Mouse (Mus musculus): Measurements from ENCODE around the gene Tefm. TPM values are rescaled to one million over a fixed set of nuclear protein-coding genes. Genes with fewer than 3 reads are reported as not detected.
"Not testable (repeated sequence)": the region's sequence is repeated elsewhere in the genome, so short reads cannot be mapped to it uniquely, and the experiment has no call there.

Tefm gene
- polyA plus RNA-seq, 1 experiment from 2014 or later: 27.2 TPM

- no peak overlapping the region for H3K4me3 ChIP-seq
- peaks cover 74% of the 10 kb centered on the region for H3K27me3 ChIP-seq (replicated peaks)
- no peak overlapping the region for H3K27ac ChIP-seq (ENCODE audit: poor library complexity, severe bottlenecking)
- H3K9me3 ChIP-seq (replicated peaks): no peaks in the 10 kb centered on the region
- no peaks in the 10 kb centered on the region for H3K36me3 ChIP-seq
- H3K4me1 ChIP-seq (replicated peaks): peaks cover 6% of the 10 kb centered on the region
- ATAC-seq (ENCODE audit: insufficient number of reproducible peaks, low FRiP score): no peak
- 79% methylated on average over 4 of the region's 4 CpGs for WGBS
- H3K9ac ChIP-seq: no peak overlapping the region
- no peak overlapping the region for H3K4me2 ChIP-seq
Measured at GRCm38 (mm10) chr11:80155961-80156360, 14.0 kb upstream of the Tefm start.

DNA sequence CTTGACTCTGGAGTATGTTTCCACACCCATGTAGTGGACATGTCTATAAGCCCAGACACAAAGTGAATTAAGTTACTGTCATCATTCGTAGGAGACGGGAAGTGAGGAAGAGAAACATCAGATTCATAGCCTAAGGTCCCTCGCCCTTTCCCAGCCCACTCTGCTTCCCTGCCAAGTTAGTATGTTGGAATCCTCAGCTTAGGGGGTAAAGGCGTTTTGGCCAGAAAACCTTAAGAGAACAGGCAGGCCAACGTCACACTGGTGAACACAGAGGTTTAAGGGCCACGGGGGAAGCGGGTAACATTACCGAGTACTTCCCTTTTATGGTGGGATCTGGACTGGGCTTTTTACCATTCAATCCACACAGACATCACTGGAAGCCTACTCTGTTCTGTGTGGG is 13.6 kb upstream of the Tefm start:
- Histone ChIP-seq H3K27me3 (replicated peaks) (peaks cover 74% of the 10 kb centered on the region), H3K4me2 (no peak overlapping the region), H3K27ac (ENCODE audit: poor library complexity, severe bottlenecking) (no peak overlapping the region), H3K9ac (no peak overlapping the region), H3K4me1 (replicated peaks) (peaks cover 6% of the 10 kb centered on the region), H3K36me3 (no peaks in the 10 kb centered on the region), H3K9me3 (replicated peaks) (no peaks in the 10 kb centered on the region), H3K4me3 (no peak overlapping the region)
- ATAC-seq (ENCODE audit: insufficient number of reproducible peaks, low FRiP score): no peak
- WGBS: 83% methylated on average over 8 of the region's 8 CpGs

GRCm38 (mm10) chr11:80154501-80154900 is 12.5 kb upstream of the Tefm start:
- no peaks in the 10 kb centered on the region for H3K36me3 ChIP-seq
- peak overlapping the region; percentile 75 for H3K9ac ChIP-seq
- peak overlapping the region; percentile 68 for H3K4me3 ChIP-seq
- H3K4me1 ChIP-seq (replicated peaks): peaks cover 6% of the 10 kb centered on the region
- ATAC-seq (ENCODE audit: insufficient number of reproducible peaks, low FRiP score): no peak
- H3K9me3 ChIP-seq (replicated peaks): no peaks in the 10 kb centered on the region
- WGBS: 25% methylated on average over 25 of the region's 25 CpGs
- H3K27me3 ChIP-seq (replicated peaks): peaks cover 74% of the 10 kb centered on the region
- peak overlapping the region; percentile 97 for H3K4me2 ChIP-seq
- no peak overlapping the region for H3K27ac ChIP-seq (ENCODE audit: poor library complexity, severe bottlenecking)

DNA sequence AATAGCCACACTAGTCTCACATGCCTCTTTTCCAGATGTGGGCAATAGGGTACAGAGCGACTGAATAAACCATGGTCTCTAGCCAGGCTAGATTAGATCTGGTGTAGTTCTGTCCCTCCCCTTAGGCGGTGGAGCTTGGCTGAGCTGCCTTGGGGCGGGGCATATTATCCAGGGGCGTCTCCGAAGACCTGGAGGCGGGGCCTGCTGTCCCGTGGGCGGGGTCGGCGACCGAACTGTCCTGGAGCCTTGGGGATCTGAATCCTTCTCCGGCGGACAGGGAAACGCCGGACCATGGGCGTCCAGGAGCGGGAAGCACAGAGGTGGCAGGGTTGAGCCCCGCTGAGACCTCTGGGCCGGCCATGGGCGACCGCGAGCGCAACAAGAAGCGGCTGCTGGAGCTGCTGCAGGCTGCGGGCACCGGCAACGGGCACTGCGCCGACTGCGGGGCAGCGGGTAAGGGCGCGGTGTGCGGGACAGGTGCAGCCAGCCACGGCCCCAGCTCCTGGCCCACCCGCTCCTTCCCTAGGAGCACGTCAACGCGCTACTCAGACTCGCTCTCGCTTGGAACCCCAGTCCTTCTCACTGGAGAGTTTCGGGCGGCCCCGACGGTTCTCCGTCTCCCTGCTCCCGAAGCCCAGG is 12.0 kb upstream of the Tefm start, which contains the start of gene Adap2:
TSS of gene Adap2 (plus strand) at position 249 of the 639 bp plus-strand sequence.
- peak; percentile 93 for ATAC-seq (ENCODE audit: insufficient number of reproducible peaks, low FRiP score)
- Histone ChIP-seq H3K27me3 (replicated peaks) (peaks cover 71% of the 10 kb centered on the region), H3K27ac (ENCODE audit: poor library complexity, severe bottlenecking) (no peak within 1 kb of the TSS), H3K9me3 (replicated peaks) (no peaks in the 10 kb centered on the region), H3K36me3 (no peaks in the 10 kb centered on the region), H3K4me3 (peak within 1 kb of the TSS; percentile 68), H3K9ac (peak within 1 kb of the TSS; percentile 75), H3K4me1 (replicated peaks) (peaks cover 6% of the 10 kb centered on the region), H3K4me2 (peak within 1 kb of the TSS; percentile 97)
- WGBS: 3% methylated on average over 47 of the region's 47 CpGs

- Histone ChIP-seq H3K9me3 (replicated peaks) (no peaks in the 10 kb centered on the region), H3K27me3 (replicated peaks) (peaks cover 64% of the 10 kb centered on the region), H3K4me1 (replicated peaks) (peaks cover 6% of the 10 kb centered on the region), H3K4me3 (no peak overlapping the region), H3K27ac (ENCODE audit: poor library complexity, severe bottlenecking) (no peak overlapping the region), H3K9ac (no peak overlapping the region), H3K36me3 (no peaks in the 10 kb centered on the region), H3K4me2 (no peak overlapping the region)
- 74% methylated on average over 8 of the region's 8 CpGs for WGBS
- no peak for ATAC-seq (ENCODE audit: insufficient number of reproducible peaks, low FRiP score)
Measured at GRCm38 (mm10) chr11:80152376-80152775, 10.4 kb upstream of the Tefm start.

DNA sequence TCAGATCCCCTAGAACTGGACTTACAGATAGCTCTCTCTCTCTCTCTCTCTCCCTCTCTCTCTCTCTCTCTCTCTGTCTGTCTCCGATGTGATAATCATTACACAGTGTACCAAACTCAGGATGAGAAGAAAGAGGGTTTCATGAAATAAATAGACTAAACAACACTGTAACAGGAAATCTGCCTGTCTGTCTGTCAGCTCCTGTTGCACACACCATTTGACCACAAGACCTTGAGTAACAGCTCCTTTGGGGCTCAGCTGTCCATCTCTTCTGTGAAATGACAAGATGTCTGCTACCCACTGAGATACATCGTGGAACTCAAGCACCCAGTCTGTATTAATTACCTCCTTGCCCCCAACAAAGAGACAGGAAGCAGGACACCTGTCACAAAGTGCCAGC is 9.6 kb upstream of the Tefm start:
- ATAC-seq (ENCODE audit: insufficient number of reproducible peaks, low FRiP score): no peak

GRCm38 (mm10) chr11:80150566-80150965 is 8.6 kb upstream of the Tefm start:
- 67% methylated on average over 5 of the region's 5 CpGs for WGBS
- peaks cover 6% of the 10 kb centered on the region for H3K4me1 ChIP-seq (replicated peaks)
- no peak overlapping the region for H3K4me3 ChIP-seq
- H3K27me3 ChIP-seq (replicated peaks): peaks cover 45% of the 10 kb centered on the region
- no peak overlapping the region for H3K27ac ChIP-seq (ENCODE audit: poor library complexity, severe bottlenecking)
- no peaks in the 10 kb centered on the region for H3K9me3 ChIP-seq (replicated peaks)
- H3K9ac ChIP-seq: no peak overlapping the region
- H3K36me3 ChIP-seq: no peaks in the 10 kb centered on the region
- H3K4me2 ChIP-seq: no peak overlapping the region
- ATAC-seq (ENCODE audit: insufficient number of reproducible peaks, low FRiP score): no peak

More for the DNA sequence above, 9.6 kb upstream of the Tefm start:
- WGBS: 64% methylated on average over 2 of the region's 2 CpGs
- peaks cover 6% of the 10 kb centered on the region for H3K4me1 ChIP-seq (replicated peaks)
- no peaks in the 10 kb centered on the region for H3K36me3 ChIP-seq
- H3K27ac ChIP-seq (ENCODE audit: poor library complexity, severe bottlenecking): no peak overlapping the region
- no peak overlapping the region for H3K9ac ChIP-seq
- no peaks in the 10 kb centered on the region for H3K9me3 ChIP-seq (replicated peaks)
- no peak overlapping the region for H3K4me3 ChIP-seq
- H3K27me3 ChIP-seq (replicated peaks): peaks cover 55% of the 10 kb centered on the region
- H3K4me2 ChIP-seq: no peak overlapping the region

DNA sequence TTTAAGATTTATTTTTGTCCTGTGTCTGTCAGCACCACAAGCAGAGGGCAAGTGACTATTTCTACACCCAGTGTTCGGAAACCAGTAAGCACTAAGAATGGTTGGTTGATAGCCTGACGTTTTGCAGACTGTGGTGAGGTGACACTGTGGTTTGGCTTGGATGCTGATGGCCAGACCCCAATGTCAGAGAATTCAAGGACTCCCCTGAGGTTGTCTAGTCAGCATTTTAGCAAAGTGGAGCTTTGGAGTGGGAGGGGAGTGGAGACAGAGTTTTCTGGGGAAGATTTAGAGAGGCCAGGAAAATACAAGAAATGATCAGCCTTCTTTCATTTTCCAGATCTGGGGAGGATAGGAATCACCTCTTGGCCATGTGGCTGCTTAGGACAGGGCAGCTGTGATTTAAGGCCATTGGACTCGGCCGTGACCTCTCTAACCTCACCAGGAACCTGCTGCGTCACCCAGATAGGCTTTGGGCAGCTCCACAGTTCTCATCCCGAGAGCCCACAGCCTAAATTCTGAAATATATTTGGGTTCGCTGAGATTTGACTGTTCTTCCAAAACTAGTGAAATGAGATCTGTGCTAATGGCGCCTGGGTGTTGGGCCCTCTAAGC is 7.5 kb upstream of the Tefm start:
- peaks cover 6% of the 10 kb centered on the region for H3K4me1 ChIP-seq (replicated peaks)
- H3K9ac ChIP-seq: no peak overlapping the region
- H3K27ac ChIP-seq (ENCODE audit: poor library complexity, severe bottlenecking): no peak overlapping the region
- no peak overlapping the region for H3K4me3 ChIP-seq
- peaks cover 35% of the 10 kb centered on the region for H3K27me3 ChIP-seq (replicated peaks)
- no peaks in the 10 kb centered on the region for H3K36me3 ChIP-seq
- no peak overlapping the region for H3K4me2 ChIP-seq
- no peak for ATAC-seq (ENCODE audit: insufficient number of reproducible peaks, low FRiP score)
- WGBS: 71% methylated on average over 8 of the region's 8 CpGs
- H3K9me3 ChIP-seq (replicated peaks): no peaks in the 10 kb centered on the region

GRCm38 (mm10) chr11:80148974-80149373 is 7.0 kb upstream of the Tefm start:
- H3K27ac ChIP-seq (ENCODE audit: poor library complexity, severe bottlenecking); H3K9ac ChIP-seq; ATAC-seq (ENCODE audit: insufficient number of reproducible peaks, low FRiP score); H3K4me2 ChIP-seq; H3K4me3 ChIP-seq; H3K4me1 ChIP-seq (replicated peaks); H3K9me3 ChIP-seq (replicated peaks); H3K36me3 ChIP-seq: not testable (repeated sequence)
- H3K27me3 ChIP-seq (replicated peaks): peaks cover 30% of the 10 kb centered on the region
- WGBS: 38% methylated on average over 1 of the region's 4 CpGs

- no peaks in the 10 kb centered on the region for H3K4me1 ChIP-seq (replicated peaks)
- ATAC-seq (ENCODE audit: insufficient number of reproducible peaks, low FRiP score): no peak
- peaks cover 23% of the 10 kb centered on the region for H3K27me3 ChIP-seq (replicated peaks)
- H3K4me3 ChIP-seq: no peak overlapping the region
- H3K4me2 ChIP-seq: no peak overlapping the region
- no peak overlapping the region for H3K9ac ChIP-seq
- WGBS: 47% methylated on average over 1 of the region's 1 CpGs
- H3K36me3 ChIP-seq: no peaks in the 10 kb centered on the region
- H3K9me3 ChIP-seq (replicated peaks): no peaks in the 10 kb centered on the region
- H3K27ac ChIP-seq (ENCODE audit: poor library complexity, severe bottlenecking): no peak overlapping the region
Measured at GRCm38 (mm10) chr11:80148313-80148712, 6.3 kb upstream of the Tefm start.

DNA sequence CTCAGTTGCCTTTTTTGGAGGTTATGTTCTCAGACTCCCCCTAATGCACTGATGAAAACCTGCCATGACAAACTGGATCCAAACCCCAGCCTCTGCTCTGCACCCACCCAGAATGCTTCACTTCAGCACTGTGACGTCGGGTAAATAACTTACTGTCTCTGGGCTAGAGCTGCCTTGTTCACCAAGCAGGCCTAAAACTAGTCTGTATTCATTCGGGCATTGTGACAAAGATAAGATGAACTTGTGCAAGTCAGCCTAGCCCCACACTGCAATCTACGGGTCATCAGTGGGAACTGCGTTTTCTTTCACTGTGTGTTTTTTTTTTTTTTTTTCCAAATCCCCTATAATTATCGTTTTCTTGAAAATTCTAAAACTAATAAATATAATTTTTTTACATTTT is 5.8 kb upstream of the Tefm start:
- 65% methylated on average over 6 of the region's 6 CpGs for WGBS
- Histone ChIP-seq H3K27ac (ENCODE audit: poor library complexity, severe bottlenecking) (no peak overlapping the region), H3K27me3 (replicated peaks) (peaks cover 17% of the 10 kb centered on the region), H3K4me1 (replicated peaks) (peaks cover 4% of the 10 kb centered on the region), H3K9ac (no peak overlapping the region), H3K4me2 (no peak overlapping the region), H3K4me3 (no peak overlapping the region), H3K36me3 (no peaks in the 10 kb centered on the region), H3K9me3 (replicated peaks) (no peaks in the 10 kb centered on the region)
- no peak for ATAC-seq (ENCODE audit: insufficient number of reproducible peaks, low FRiP score)

All from heart, embryonic 12.5 days (tissue).